Mouse (Mus musculus) hindbrain, embryonic 14.5 days (tissue): ENCODE data around the gene Cgnl1. TPM values are rescaled to one million over a fixed set of nuclear protein-coding genes. Genes with fewer than 3 reads are reported as not detected.

Experiments used
- ATAC-seq: fragments of 200-750 bp; cut with Nextera tagmentation; 2 replicates; pipeline ENCODE4 v1.8.0; 2017; ENCODE audit warnings: moderate number of reproducible peaks, mild to moderate bottlenecking, moderate TSS enrichment, moderate library complexity; ENCODE audit not compliant: low FRiP score
- DNase-seq: peaks from one replicate; pipeline ENCODE4 v3.0.0-alpha.2; 2015; ENCODE audit warnings: low spot score
- H3K27ac ChIP-seq: fragments of 300-500 bp; sonication (generic); 2 replicates; pipeline ENCODE4 v1.5.1; 2014; ENCODE audit warnings: mild to moderate bottlenecking, moderate library complexity
- H3K27me3 ChIP-seq: fragments of 300-500 bp; sonication (generic); 2 replicates; pipeline ENCODE4 v1.6.1; 2014; ENCODE audit warnings: mild to moderate bottlenecking, low read length, mixed read lengths; ENCODE audit not compliant: control insufficient read depth, insufficient read depth
- H3K36me3 ChIP-seq: fragments of 300-500 bp; sonication (generic); replicated peaks from 2 replicates; pipeline ENCODE4 v1.6.1; 2014; ENCODE audit not compliant: control insufficient read depth, insufficient read depth
- H3K4me1 ChIP-seq: fragments of 300-500 bp; sonication (generic); replicated peaks from 2 replicates; pipeline ENCODE4 v1.6.1; 2014; ENCODE audit warnings: antibody characterized with exemption, low read length, mixed read lengths; ENCODE audit not compliant: control insufficient read depth, insufficient read depth
- H3K4me2 ChIP-seq: fragments of 300-500 bp; sonication (generic); replicated peaks from 2 replicates; pipeline ENCODE4 v1.6.1; 2014; ENCODE audit warnings: mild to moderate bottlenecking, moderate library complexity
- H3K4me3 ChIP-seq: fragments of 300-500 bp; sonication (generic); replicated peaks from 2 replicates; pipeline ENCODE4 v1.5.1; 2014; ENCODE audit warnings: mild to moderate bottlenecking, low read length
- H3K9ac ChIP-seq: fragments of 300-500 bp; sonication (generic); 2 replicates; pipeline ENCODE4 v1.6.1; 2014
- H3K9me3 ChIP-seq: fragments of 300-500 bp; sonication (generic); 2 replicates; pipeline ENCODE4 v1.6.1; 2016; ENCODE audit warnings: low read length; ENCODE audit not compliant: control insufficient read depth
- WGBS: fragments of 180-500 bp; shearing (Covaris S2); extraction: QIAGEN DNeasy Blood & Tissue Kit; methylation state at CpG from one replicate; pipeline ENCODE4 v1.1.7; 2014; 5-methylcytosine and 5-hydroxymethylcytosine counted together
- polyA plus RNA-seq: library from polyadenylated mRNA; unstranded; fragments of >200 nt; fragmentation: Nextera tagmentation; extraction: Ambion mirVana; gene quantifications from 2 replicates; pipeline ENCODE4 v1.2.1, GENCODE M21; 2014

Cgnl1 gene
- polyA plus RNA-seq, 1 experiment from 2014 or later, result 7.2 TPM

GRCm38 (mm10) chr9:71738081-71738930 is 33.1 kb downstream of the Cgnl1 start:
- H3K4me2 ChIP-seq, result no peak overlapping the region
- no peaks in the 10 kb centered on the region for H3K4me1 ChIP-seq
- DNase-seq, result no peak
- 68% methylated on average over 12 of the region's 12 CpGs for WGBS
- no peak overlapping the region for H3K27ac ChIP-seq
- H3K27me3 ChIP-seq, result no peaks in the 10 kb centered on the region
- no peak overlapping the region for H3K9ac ChIP-seq
- H3K9me3 ChIP-seq, result no peaks in the 10 kb centered on the region
- ATAC-seq, result no peak
- no peaks in the 10 kb centered on the region for H3K36me3 ChIP-seq
- H3K4me3 ChIP-seq, result no peak overlapping the region

- ATAC-seq, result no peak
- 70% methylated on average over 3 of the region's 3 CpGs for WGBS
- H3K36me3 ChIP-seq, result no peaks in the 10 kb centered on the region
- H3K4me3 ChIP-seq, result no peak overlapping the region
- no peak overlapping the region for H3K4me2 ChIP-seq
- H3K27ac ChIP-seq, result no peak overlapping the region
- H3K9ac ChIP-seq, result no peak overlapping the region
- no peaks in the 10 kb centered on the region for H3K27me3 ChIP-seq
- no peaks in the 10 kb centered on the region for H3K4me1 ChIP-seq
- DNase-seq, result no peak
- H3K9me3 ChIP-seq, result no peaks in the 10 kb centered on the region
These were observed 34.0 kb downstream of the Cgnl1 start for GRCm38 (mm10) chr9:71737257-71738023.

GRCm38 (mm10) chr9:71735886-71736285 is 35.5 kb downstream of the Cgnl1 start:
- 94% methylated on average over 7 of the region's 7 CpGs for WGBS

GRCm38 (mm10) chr9:71733559-71733958 is 37.8 kb downstream of the Cgnl1 start:
- Histone ChIP-seq H3K9ac (no peak overlapping the region), H3K4me2 (no peak overlapping the region), H3K36me3 (no peaks in the 10 kb centered on the region), H3K9me3 (no peaks in the 10 kb centered on the region), H3K27ac (no peak overlapping the region), H3K4me3 (no peak overlapping the region), H3K27me3 (no peaks in the 10 kb centered on the region), H3K4me1 (peaks cover under 1% of the 10 kb centered on the region; the same call in 1 of the 2 replicates)
- DNase-seq, result no peak
- ATAC-seq, result no peak
- 68% methylated on average over 2 of the region's 2 CpGs for WGBS

More at GRCm38 (mm10) chr9:71735886-71736285, 35.5 kb downstream of the Cgnl1 start:
- Histone ChIP-seq H3K27ac (no peak overlapping the region), H3K4me3 (no peak overlapping the region), H3K36me3 (no peaks in the 10 kb centered on the region), H3K4me2 (no peak overlapping the region), H3K9ac (no peak overlapping the region), H3K9me3 (no peaks in the 10 kb centered on the region), H3K4me1 (no peaks in the 10 kb centered on the region), H3K27me3 (no peaks in the 10 kb centered on the region)
- ATAC-seq, result no peak
- DNase-seq, result no peak

- no peaks in the 10 kb centered on the region for H3K27me3 ChIP-seq
- ATAC-seq (peak; percentile 81; the same call in 1 of the 2 replicates), DNase-seq (peak; percentile 64)
- H3K4me3 ChIP-seq, result no peak overlapping the region
- H3K9ac ChIP-seq, result no peak overlapping the region
- no peaks in the 10 kb centered on the region for H3K36me3 ChIP-seq
- no peak overlapping the region; the same call in 1 of the 2 replicates for H3K27ac ChIP-seq
- WGBS, result 55% methylated on average over 5 of the region's 5 CpGs
- H3K9me3 ChIP-seq, result no peaks in the 10 kb centered on the region
- H3K4me2 ChIP-seq, result no peak overlapping the region
- peaks cover 4% of the 10 kb centered on the region; the same call in 1 of the 2 replicates for H3K4me1 ChIP-seq
These were observed 42.5 kb downstream of the Cgnl1 start for GRCm38 (mm10) chr9:71728822-71729311.

GRCm38 (mm10) chr9:71727233-71727632 is 44.2 kb downstream of the Cgnl1 start:
- Histone ChIP-seq H3K4me1 (peaks cover 4% of the 10 kb centered on the region; the same call in 1 of the 2 replicates), H3K4me2 (no peak overlapping the region), H3K27me3 (no peaks in the 10 kb centered on the region), H3K27ac (no peak overlapping the region), H3K4me3 (no peak overlapping the region), H3K9ac (no peak overlapping the region), H3K36me3 (no peaks in the 10 kb centered on the region), H3K9me3 (no peaks in the 10 kb centered on the region)
- ATAC-seq (no peak), DNase-seq (no peak)
- 85% methylated on average over 4 of the region's 4 CpGs for WGBS

GRCm38 (mm10) chr9:71726121-71726520 is 45.3 kb downstream of the Cgnl1 start:
- H3K27ac ChIP-seq, result no peak overlapping the region
- no peaks in the 10 kb centered on the region for H3K9me3 ChIP-seq
- no peaks in the 10 kb centered on the region for H3K36me3 ChIP-seq
- no peak overlapping the region for H3K4me2 ChIP-seq
- ATAC-seq (no peak), DNase-seq (no peak)
- H3K4me1 ChIP-seq, result peaks cover 4% of the 10 kb centered on the region; the same call in 1 of the 2 replicates
- 86% methylated on average over 3 of the region's 3 CpGs for WGBS
- H3K4me3 ChIP-seq, result no peak overlapping the region
- no peaks in the 10 kb centered on the region for H3K27me3 ChIP-seq
- no peak overlapping the region for H3K9ac ChIP-seq

GRCm38 (mm10) chr9:71722366-71722765 is 49.0 kb downstream of the Cgnl1 start:
- Histone ChIP-seq H3K4me1 (no peaks in the 10 kb centered on the region), H3K27ac (no peak overlapping the region), H3K4me3 (no peak overlapping the region), H3K9me3 (no peaks in the 10 kb centered on the region), H3K27me3 (no peaks in the 10 kb centered on the region), H3K4me2 (no peak overlapping the region), H3K9ac (no peak overlapping the region), H3K36me3 (no peaks in the 10 kb centered on the region)
- DNase-seq (no peak), ATAC-seq (no peak)
- WGBS, result 86% methylated on average over 3 of the region's 3 CpGs

GRCm38 (mm10) chr9:71716995-71717394 is 54.4 kb downstream of the Cgnl1 start:
- Histone ChIP-seq H3K27ac (no peak overlapping the region), H3K9me3 (no peaks in the 10 kb centered on the region), H3K36me3 (no peaks in the 10 kb centered on the region), H3K9ac (no peak overlapping the region), H3K4me2 (no peak overlapping the region), H3K27me3 (no peaks in the 10 kb centered on the region), H3K4me1 (no peaks in the 10 kb centered on the region), H3K4me3 (no peak overlapping the region)
- DNase-seq, result no peak
- ATAC-seq, result no peak
- WGBS, result 71% methylated on average over 5 of the region's 5 CpGs
